Mouse (Mus musculus): ENCODE measurements around the gene Msi2.

Gene Msi2

DNA sequence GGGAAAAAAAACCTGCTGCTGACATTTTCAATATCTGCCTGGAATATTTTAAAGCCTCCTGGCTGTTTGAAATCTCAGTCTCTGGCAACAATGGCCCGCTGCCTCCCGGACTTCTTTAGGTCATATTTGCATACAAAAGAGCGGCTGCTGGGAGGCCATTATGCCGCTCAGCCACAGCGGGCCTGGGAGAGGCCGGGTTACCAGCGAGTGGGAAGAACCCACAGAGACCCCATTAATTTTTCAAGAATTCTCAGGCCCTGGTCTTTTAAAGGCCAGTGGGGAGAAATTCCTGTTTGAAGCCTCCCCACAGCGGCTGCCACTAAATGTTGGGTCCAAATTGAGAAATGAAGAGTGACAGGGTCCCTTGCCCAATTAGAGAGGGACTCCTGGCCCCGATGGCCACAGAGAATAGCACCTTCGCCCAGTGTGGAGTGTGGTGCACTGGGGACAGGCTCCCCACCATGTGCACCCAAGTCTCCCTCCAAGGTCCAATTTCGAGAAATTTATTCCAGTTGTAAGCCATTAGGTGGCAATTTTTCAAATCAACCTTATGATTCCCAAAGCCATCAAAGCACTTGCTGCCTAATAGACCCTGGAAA is 183.9 kb downstream of the Msi2 start:
- no peak for DNase-seq

DNA sequence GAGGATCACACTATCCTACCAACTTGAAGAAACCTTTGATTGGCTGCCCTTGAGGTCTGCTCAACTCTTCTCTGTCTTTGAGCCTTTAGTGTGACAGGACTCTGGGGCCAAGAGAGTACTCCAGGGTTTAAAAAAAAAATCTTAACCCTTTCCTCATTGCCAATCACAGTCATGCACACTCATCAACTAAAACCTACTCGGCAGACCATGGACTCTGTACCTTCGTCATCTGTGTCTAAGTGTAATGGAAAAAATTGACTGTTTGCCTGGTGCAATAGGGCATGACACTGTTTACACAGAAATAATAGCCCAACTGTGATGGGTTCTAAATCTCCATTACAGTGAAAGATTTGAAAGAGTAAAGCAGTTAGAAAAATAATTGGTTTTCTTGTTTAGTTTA is 186.3 kb downstream of the Msi2 start:
- DNase-seq, result no peak

DNA sequence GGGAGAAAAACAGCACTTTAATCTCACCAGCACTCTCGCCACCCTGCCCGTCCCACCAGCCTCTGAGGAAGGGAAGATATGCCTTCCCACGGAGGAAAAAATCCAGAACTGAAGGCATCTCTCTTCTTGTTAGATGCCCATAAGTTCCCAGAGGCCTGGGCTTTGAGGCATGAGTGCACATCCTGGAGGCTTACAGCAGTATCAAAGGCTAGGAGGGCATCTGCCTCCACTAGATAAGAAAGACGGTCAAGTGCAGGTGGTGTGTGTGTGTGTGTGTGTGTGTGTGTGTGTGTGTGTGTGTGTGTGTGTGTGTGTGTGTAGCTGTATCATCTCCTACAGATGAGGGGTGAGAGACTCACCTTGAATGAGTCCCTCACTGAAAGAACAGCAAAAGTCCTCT is 188.3 kb downstream of the Msi2 start:
- no peak for DNase-seq

DNA sequence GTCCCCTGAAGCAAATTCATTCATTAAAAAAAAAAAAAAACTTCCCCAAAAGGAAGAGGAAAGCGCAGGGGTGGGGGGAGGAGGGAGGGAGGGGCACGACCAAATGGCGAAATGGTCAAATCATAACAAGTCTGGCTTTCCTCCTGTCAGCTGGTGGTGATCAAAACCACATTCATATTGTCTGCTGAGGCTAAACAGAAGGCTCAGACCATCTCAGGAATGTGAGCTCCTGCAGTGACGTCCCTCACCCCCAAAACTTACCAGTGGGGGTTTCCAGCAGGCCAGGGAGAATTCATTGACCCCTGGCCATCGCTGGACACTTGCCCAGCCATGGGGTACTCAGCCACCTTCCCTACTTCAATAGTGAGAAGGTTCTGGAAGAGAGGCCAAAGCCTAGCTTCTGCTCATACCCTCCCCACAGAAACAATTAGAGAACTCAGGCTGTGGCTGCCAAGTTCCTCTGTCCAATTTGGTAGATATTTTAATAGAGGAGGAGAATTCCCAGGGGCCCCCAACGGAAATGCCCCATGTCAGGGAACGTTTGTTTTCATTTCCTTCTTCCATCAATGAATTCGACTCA is 189.7 kb downstream of the Msi2 start:
- DNase-seq, result no peak

DNA sequence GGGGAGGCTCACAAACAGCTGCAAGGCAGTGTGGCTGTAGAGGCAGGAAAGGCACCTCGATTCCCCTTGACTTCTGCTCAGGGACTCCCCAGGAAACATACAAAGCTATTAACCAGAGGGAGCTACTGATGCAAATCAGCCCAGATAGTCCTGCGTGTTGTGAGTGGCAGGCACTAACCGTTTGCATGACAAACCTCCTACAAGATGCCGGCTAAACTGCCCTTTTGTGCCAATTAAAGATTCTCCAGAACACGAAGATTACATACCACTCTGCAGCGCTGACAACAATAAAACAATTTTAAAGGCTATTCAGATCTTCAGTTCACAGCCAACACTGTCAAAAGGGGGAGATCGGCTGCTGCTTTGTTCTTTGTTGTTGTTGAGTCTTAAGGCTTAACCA is 191.6 kb downstream of the Msi2 start:
- no peak for DNase-seq

DNA sequence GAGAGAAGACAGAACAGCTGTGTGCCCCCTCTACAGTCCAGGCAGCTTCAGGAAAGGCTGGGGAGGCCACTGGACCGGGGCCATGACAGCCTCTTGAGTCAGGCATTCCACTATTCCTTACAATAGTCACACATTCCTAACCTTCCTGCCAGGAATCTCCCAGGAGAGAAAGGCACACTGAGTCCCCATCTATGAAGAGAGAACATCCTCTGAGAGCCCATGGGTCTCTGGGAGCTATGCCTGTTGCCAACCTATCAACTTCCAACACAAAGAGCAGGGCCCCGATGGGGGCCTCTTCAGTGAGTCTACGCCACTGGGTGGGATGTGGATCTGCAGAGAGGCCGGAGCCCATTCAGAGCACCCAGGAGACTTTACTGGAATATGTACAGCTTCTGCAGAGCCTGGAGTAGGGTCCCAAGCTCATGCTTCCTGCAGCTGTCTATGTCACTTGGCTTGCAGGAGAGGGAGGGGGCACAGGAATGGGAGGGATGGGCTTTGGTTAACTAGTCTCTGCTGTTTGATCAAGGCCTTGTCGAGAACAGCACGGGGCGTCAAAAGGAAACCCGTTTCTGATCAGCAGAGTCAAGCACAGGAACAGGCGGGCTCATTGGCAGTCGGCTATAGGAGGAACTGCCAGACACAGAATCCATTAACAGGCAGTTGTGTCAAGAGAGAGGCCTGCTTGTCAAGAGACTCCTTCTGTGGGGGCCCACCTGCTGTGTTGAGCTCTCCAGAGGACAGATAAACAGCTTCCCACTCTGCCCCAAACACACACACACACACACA is 193.3 kb downstream of the Msi2 start:
- DNase-seq, result no peak

DNA sequence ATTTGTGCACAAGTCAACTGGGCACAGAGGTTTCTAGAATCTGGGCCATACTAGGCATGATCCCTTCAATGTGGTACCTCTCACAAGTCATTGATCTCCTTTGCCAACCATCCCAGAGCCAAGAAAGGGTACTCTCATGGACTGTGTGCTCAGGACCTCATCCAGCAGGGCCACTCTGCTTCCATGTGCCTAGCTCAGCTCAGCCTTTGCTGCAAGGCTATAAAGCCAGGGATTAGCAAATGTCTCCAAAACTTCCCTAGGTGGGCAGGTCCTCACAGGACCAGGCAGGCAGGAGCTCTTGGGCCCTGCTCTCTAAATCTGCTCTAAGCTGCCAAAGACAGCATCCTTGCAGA is 193.9 kb downstream of the Msi2 start:
- no peak for DNase-seq

DNA sequence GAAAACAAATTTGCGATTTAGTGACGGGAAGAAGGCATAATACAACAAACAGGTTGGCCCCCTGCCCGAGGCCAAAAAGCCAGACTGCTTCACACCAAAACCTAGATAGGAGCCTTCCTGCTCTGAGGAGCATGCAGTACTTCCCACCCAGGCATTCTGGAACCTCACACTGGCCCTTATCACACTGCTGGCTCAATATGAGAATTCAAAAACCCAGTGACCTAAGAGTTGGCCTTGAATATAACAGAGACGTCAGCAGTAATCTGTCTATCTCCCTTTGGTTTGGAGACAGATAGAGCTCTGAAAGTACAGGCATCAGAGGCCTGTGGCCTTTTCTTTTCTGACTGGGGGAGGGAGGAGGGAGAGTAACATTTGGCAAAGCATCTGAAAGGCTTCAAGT is 194.4 kb downstream of the Msi2 start:
- no peak for DNase-seq

DNA sequence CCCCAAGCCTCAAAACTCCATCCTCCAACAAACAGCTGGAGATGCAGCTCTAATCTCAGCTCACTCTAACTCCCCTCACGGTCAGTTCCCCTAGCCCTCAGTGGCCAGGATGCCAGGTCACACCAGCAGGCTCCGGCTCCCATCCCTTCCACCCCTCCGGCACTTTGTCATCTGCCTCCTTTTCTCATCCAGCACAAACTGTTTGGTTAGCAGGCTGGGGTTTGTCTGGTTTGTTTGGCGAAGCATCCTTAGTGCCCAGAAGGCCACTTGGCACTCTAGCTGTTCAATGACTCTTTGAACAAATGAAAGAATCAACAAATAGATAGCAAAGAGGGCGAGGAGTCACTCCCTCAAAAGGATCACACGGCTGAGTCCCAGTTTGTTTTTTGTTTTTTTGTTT is 194.8 kb downstream of the Msi2 start:
- no peak for DNase-seq

DNA sequence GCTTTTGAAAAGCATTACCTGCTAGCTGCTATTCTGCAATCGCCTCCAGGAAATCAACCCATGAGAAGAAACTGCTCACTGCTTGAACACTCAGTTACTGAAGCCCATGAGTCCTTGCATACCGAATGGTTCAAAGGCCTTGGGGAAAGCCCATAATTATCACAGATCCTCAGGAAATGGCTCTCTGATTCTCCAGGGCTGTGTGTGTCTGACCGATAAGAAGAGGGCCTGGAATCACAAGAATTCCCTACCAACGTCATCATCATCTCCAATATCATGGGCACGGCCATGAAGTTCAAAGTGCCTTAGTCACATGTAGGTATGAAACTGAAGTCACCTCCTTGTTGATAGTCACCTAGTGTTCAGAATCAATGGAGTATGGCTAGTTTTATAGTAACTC is 196.2 kb downstream of the Msi2 start:
- DNase-seq, result no peak

DNA sequence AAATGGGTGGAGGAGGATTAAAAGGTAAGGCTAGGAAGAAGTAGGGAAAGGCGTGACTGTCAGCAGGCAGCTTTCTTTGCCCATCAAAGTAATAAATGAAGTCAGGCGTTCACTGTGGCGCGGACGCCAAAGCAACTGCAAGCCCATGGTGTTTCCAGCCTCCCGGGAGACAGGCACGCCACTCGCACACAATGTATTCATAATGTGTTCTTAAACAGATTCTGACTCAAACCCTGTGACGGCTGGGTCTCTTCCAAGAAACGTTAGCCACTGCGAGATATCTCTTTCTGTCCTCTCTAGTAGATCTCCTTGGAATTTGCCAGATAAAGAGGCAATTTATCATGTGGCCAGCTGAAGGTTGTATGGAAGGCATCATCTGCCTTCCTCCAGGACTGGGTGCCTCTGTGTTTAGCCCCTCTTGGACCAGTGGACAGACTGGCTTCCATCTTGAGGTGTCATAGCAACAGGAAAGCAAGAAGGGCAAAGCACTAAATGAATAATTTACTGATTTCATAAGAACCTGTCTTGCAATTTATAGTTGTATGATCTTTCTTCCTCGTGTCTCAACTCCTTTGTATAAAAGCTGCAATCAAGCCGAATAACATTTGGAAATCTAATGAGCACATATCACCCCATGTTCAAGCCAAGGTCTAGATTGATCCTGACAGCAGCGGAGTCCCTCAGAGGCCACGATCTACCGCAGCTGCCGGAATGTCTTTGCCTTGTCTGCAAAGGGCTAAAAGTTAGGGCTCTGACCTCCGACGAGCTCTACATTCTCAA is 197.2 kb downstream of the Msi2 start:
- DNase-seq, result no peak

DNA sequence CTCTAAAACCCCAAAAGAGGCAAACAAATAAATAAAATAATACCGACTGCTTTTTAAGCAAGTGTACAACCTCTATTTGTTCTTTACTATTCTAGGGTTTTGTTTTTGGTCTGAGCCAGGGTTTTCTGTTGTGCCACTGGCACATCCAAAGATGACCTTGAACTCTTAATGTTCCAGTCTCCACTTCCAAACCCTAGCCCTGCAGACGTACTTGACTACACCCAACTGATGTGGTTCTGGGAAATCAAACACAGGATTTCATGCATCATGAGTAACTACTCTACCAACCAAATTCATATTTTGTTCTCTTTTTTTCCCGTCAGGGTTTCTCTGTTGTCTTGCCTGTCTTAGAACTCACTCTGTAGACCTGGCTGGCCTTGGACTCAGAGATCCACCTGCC is 200.0 kb downstream of the Msi2 start:
- no peak for DNase-seq

DNA sequence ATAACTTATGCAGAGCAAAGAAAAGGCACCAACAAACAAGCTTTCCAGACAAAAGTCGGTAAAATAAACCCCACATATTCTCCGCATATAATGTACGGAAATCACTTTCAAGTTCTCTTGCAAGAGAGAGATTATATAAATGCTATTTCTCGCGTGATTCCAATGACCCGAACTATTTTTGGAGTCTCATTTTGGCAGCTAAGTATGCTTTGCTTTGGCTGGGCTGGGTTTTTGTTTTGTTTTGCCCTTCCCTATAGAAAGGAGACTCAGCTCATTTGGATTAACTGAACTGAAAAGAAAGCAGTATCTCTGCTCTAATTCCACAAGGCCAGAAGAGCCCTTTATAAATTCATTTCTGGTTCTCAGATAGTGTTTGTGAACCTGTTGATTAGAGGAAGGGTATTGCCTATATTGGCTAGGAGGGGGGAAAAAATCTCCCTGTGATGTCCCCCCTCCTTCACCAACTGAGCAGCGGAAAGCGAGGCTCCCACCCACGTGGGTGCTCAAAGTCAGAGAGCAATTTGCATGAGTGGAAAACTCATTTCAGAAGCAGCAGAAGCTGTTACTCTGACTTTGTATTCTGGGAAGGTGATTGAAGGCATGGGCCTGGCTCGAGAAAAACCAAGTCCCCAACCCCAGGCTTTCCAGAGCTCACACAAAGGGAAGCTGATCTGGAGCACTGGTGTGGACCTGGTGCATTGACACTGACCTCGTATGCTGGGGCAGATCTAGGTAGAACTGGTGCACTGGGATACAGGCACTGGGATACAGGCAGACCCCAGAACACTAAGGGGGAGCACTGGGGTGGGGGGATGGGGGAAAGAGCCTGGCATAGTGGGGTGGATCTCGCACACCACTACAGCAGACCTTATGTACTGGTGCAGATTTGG is 201.5 kb downstream of the Msi2 start:
- DNase-seq, result no peak

DNA sequence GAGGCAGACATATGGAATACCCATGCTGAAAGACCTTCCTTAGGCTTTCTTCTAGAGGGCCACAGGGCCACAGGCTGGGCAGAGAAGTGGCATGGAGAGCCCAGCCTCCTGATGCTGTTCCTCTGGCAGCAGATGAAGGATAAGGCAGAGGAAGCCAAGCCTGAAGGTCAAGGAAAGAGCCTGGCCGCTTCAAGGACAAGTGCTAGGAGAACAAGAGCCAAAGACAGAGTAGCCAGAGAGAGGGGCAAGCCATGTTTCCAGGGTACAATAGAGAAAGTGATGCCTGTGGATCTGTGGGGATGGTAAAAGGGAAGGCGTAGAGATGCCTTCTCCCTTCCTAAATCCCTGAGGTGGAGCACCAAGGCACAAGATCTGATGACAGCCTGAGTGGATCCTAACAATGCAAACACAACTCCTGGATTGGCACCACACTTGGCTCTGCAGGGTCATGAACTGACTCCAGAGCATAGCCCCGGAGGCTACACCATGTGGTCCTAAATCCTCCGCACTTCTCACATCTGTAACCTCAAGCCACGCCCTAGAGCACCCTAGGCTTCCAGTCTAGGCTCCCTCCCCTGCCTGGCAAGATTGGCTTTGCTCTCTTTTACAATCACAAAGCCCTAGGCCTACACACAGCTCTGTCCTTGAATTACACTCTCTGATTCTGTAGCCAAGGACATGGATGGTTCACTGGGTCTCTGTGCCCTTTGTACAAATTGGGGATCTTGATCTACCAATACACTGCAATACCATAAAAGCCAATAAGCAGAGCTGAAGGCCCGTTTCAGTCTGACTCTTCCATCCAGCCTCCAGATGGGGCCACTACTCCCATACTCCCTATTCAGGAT is 202.4 kb downstream of the Msi2 start:
- DNase-seq, result no peak

DNA sequence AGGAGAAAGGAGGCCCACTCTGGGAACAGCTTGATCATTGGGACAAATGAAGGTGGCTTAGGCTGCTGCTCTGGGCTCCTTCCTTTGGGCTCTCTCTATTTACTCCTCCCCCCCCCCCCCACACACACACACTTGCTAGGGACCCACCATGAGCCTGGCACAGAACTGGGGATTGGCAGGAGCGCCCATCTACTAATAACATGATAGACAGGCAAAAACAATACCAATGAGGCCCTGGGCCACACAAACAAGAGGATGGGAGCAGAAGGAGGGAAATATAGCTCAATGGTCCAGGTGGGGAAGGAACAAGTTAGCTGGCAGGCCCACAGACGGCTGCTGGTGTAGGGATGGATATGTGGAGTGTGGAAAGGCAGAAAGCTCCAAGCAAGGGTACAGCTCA is 203.0 kb downstream of the Msi2 start:
- no peak for DNase-seq

DNA sequence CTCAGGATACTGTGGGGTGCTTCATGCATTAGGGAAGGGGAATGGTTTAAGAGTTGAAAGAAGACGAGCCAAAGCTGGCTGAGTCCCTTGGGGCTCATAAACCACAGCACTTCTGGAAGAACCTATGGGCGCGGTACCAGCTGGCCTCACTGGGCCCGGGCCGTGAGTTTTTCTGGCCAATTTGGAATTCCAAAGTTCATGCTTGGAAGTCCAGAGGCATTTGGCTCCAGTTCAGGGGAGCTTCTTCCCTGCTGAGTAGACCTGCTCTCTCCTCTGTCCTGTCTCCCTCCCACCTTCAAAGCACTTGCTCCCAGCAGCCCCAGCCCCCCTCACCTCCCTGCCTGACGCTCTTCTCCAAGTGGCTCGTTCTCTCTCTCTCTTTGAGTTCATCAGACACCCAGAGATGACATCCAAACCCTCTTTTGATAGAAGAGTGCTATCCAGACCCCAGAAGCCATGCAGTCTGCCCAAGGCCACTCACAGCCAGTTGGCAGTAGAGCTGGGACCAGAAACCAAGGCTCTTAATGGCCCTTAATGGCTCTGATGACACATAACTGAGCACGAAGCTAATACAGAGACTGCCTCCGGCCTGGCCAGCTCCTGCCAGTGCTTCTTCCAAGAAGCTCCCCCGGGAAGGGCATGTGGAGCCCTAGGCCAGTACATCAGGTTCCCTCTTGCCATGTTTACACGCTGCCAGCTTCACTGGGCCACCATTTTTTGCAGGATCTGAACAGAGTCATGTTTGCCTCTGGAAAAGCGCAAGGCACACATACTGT is 204.0 kb downstream of the Msi2 start:
- no peak for DNase-seq

DNA sequence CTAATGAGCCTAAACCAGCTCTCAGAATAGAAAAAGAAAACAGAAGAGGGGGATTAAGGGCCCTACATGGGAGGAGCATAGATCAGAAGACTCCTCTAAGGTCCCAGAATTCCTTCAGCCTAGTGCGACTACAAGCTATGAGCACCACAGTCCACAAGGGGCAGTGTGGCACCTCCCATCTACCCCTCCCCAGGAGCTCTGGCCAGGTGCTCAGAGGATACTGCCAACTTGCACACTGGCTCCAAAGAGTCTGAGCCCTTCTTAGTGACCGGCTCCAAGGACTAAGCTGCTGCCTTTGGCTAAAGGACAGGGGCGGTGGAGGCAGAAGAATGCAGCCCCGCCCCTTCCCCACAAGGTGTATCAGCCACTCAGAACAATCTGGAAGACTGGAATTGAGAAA is 205.7 kb downstream of the Msi2 start:
- no peak for DNase-seq

DNA sequence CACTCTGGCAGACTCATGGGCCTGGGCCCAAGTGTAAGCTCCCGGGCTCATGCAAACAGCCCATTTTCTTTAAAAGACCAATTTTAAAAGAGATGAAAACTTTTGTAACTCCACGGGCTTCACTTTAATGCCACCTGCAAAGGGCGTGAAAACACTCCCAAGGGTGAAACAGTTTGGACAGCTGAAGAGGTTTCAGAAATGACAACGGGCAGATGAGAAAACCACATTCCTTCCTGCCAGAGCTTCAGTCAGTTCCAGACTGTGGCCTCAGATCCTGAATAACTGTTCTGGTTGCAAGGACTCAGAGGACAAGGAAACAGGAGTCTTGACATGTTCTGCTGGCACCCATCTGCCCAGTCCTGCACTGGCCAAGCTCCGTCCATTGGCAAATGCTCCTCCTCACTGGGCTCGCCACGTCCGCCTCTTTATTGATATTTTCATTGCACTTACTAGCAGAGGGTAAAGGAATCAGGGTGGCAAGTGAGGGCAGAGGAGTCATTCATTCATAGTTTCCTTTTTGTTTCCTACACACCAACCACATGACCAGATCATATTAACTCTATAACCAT is 207.9 kb downstream of the Msi2 start:
- no peak for DNase-seq

DNA sequence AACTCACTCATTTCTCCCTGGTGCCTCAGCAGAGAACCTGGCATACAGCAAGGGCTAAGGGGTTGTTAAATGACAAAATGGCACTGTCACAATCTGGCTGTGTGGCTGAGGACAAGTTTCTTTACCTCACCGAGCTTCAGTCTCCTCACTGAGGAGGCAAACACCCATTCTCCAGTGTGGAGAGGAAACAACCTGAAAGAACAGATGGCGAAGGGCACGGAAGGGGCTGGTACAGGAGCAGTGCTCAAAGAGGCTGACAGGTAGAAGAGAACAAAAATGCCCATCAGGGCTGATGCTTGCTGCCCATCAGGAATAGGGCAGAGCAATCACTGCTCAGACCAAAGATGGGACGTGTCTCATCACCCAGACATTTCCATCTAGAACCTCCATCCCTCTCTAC is 208.8 kb downstream of the Msi2 start:
- DNase-seq, result no peak

DNA sequence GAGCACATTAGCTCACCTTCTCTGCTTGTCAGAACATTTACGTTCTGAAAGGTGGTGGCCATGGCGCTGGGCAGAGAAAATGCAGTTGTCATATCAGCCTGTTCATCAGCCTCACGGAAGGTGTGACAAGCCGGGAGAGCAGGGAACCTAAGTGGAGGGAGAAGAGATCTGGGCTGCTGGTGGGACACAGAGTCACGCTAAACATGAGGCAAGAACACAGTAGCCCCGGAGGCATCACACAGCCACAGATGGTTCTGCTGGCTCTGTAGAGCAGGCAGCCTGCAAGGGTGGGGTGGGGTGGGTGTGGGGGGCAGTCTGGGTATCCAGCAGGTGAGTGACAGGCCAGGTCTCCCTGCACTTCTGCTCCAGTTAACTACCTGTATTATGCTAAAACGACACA is 210.2 kb downstream of the Msi2 start:
- DNase-seq, result no peak

Measured in right cerebral cortex, postnatal 25 days (tissue).